Mouse (Mus musculus) kidney, adult 8-10 months (tissue): ENCODE data around the gene Mad1l1.

ENCODE experiments used
- DNase-seq, 2 experiments: peaks; one replicate each; pipeline ENCODE4 v3.0.0; 2022

Gene Mad1l1

DNA sequence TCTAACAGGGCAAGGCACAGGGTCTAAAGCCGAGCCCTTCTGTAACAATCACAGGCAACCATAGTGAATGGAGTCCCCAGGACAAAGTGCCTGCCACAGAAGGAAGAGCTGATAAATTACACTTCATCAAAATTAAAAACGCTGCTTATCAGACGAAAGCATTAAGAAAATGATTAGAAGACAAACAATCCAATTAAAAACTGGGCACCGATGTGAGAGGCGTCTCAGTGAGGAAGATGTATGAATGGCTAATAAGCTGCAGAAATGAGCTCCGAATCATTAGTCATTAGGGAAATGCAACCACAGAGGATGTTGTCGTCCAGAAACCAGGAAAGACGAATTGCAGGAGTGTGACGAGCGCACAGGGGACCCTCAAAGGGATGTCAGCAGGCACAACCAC, 240.3 kb downstream of the Mad1l1 start:
- no peak for DNase-seq

- DNase-seq: no peak
Measured at GRCm38 (mm10) chr5:140079511-140079910, 241.8 kb downstream of the Mad1l1 start.

DNA sequence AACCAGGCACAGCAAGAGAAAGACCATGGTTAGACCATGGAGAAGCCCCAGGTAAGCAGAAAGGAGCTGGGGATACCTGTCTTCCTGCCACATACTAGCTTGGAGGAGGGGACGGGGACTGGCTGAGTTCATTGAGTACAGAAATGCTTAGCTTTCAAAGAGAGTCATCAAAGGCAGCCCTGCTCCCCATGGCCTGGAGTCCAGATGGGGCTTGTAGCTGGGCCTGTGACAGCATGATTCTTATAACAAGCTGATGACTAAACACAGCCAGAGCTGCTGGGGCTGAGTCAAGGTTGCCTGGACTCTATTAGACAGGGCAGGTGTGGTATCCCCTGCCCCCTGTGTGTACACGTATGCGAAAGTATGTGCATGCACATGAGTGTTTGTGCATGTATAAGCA, 242.9 kb downstream of the Mad1l1 start:
- DNase-seq: no peak

GRCm38 (mm10) chr5:140076438-140076837, 244.9 kb downstream of the Mad1l1 start:
- no peak for DNase-seq

DNA sequence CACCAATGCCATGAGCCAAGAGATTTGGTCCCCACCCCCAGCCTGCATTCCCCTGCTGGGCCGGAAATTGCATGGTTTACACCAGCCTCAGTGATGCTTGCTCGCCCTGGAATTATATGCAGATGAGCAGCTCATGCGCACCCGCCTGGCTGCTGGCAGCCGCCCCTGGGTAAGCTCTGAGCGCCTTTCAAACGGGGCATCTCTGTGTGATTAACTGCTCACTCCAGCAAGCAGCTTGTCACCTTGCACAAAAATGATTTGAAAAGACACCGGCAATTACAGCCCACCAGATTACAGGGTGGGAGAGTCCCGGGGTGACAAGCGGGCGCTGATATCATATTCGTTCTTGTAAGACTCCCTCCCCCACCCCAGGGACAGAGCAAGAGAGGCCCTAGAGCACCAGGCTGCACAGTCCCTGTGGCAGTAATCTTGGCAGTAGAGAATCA, 247.7 kb downstream of the Mad1l1 start:
- DNase-seq: no peak

- DNase-seq: no peak
Measured at GRCm38 (mm10) chr5:140073148-140073670, 248.1 kb downstream of the Mad1l1 start.

DNA sequence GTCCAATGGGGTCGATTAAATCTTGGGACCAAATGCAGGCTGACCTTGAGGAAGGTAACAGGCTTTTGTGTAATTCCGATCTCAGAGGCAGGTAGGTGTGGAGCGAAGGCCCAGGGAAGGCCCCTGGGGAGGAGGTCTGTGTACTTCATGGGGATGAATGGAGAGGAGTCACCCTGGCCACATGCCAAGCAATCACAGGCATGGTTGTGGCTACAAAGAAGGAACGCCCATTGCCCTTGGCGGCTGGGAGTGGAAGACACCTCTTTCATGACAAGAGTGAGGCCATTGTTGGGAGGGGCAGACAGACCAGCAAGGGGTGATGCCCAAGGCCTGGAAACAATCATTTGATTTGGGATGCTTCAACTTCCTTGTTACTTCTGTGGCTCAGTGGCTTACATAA, 252.8 kb downstream of the Mad1l1 start:
- DNase-seq: no peak

- DNase-seq: no peak
Measured at GRCm38 (mm10) chr5:140068051-140068450, 253.3 kb downstream of the Mad1l1 start.

DNA sequence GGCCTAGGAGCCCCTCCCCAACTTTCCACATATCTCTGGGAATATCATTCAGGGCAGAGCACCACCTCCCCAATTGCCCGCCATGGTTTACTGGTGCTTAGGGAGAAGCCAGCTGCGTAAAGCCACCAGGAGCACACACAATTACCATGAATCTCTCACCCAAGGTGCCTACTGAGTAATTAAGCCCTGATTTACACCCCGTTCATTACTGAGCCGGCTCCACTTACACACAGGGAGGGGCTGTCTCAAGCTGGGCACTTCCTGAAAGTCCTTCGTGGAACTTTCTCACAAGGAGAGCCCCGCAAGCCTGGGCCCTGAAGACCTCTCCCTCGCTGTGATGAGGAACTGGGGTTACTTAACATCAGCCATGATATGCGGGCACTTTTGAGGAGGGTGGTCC, 254.6 kb downstream of the Mad1l1 start:
- no peak for DNase-seq

DNA sequence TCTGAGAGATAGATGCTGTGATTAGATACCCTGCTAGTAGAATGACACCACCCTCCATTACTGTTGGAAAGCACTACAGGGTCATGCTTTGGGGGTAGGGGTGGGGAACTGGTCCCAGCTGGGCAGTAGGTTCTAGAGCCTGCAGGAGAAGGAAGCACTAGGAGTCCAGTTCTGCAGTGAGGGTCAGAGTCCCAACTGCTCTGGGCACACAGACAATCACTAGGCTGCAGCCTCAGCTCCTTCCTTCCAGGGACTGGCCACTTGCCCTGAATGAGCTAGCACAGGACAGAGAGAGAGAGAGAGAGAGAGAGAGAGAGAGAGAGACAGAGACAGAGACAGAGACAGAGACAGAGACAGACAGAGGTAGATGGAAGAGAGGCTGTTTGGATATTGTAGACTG, 255.1 kb downstream of the Mad1l1 start:
- peak in 1 of 2 experiments; percentile 18 for DNase-seq

DNA sequence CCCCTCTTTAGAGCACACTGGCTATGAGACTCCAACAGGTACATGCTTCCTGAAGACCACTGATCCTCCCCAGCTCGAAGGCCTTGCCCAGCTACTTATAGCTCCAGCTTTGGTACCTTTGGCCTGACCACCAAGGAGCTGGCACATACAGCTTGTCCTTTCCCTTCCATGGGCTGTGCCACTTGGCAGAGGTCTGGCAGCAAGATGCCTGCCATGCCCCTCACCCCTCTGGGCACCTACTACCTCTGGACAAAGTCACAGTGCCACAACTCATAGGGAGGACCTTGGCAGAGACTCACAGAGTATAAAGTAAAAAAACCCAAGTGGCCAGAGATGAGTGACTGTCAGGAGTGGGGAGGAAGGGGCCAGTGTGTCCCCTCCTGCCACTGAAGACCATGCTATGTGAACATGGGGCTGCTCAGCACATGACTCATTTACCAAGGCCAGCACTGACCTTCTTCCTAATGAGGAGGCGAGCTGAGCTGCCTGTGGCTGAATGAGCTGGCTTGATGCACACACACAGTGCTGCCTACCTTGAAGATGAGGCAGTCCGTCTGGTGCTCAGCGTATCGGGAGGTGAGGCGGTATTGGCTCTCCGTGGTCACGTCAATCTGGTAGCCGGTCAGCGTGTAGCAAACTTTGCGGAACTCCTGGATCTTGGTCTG, 255.9 kb downstream of the Mad1l1 start:
- no peak for DNase-seq

DNA sequence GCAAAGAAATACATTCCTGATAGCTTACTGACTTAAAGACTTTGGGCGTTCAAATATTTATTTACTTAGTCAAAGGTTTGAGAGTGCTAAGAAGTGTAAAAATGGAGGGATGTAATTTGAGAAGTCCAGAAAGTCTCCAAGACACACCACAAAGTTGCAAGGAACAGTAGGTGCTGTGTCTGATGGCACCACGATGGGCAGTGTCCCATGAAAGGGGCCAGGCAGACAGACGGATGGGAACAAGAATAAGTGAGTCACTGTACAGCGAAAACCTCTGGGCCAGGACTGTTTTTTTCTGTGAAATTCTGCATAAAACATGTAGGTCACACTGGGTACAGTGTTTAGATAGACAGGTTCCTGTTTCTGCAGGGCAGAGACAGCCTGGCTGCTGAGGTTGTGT, 256.8 kb downstream of the Mad1l1 start:
- no peak for DNase-seq

- DNase-seq: no peak
Measured at GRCm38 (mm10) chr5:140062828-140063227, 258.5 kb downstream of the Mad1l1 start.

- no peak for DNase-seq
Measured at GRCm38 (mm10) chr5:140062316-140062715, 259.0 kb downstream of the Mad1l1 start.

DNA sequence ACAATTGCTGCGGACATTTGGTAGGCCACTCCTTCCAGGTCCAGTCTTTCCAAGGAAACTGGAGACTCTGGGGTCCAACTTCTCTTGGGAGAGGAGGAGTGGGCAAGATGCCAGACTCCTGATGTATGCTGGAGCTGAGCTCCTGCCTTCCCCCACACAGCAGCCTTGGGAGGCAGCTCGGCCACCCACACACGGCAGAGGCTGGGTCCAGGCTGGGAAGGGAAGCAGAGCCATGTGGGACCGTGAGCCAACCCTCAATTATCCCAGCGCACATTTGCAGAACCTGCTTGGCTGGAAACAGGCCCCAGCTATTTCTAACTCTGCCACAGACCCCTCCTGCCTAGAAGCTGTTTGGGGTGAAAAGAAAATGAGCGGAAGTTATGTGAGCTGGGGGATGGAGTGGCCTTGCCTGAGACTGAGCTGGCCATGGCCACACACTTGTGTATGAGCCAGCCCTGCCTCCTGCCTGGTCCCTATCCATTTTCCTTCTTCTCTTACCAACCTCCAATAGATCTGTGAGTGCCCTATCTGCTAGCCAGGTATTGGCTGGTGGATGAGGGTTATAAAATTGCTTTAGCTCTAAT, 260.0 kb downstream of the Mad1l1 start:
- no peak for DNase-seq

DNA sequence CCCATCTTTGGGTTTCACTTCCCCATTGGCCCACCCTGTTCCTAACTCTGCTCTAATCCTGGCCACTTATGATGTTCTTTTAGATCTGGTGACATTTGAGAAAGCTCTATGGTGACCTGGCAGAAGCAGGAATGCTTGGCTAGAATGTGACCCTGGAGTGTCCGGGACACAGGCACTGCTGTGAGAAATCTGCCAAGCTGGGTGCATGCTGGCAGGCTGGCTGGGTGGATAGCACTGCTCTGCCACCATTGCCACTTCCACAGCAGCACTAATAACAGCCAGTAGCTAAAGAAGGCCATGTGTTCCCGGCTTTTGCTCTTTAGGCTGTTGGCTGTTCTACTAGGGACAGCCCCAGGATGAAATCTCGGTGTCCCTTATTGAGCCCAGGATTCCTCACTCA, 265.1 kb downstream of the Mad1l1 start:
- no peak for DNase-seq

- DNase-seq: no peak
Measured at GRCm38 (mm10) chr5:140055431-140055830, 265.9 kb downstream of the Mad1l1 start.

DNA sequence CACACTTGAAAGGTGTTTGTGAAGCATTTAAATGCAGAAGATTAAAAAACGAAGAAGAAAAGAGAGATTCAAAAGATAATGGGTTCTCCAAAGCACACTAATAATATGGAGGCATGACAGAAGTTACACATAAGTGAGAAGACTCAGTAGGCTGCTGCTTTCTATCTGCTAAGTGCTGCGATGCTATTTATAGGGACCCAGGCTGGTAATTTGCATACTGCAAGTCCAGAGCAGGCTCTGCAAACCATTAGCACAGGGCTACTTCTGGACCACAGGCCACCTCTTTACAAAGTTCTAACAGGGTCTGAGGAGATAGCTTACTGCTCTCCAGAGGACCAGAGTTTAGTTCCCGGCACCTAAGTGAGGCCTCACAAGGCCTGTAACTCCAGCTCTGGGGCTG, 267.7 kb downstream of the Mad1l1 start:
- no peak for DNase-seq

GRCm38 (mm10) chr5:140052405-140052804, 268.9 kb downstream of the Mad1l1 start:
- no peak for DNase-seq

- DNase-seq: no peak
Measured at GRCm38 (mm10) chr5:140045453-140045852, 275.9 kb downstream of the Mad1l1 start.

- no peak for DNase-seq
Measured at GRCm38 (mm10) chr5:140043002-140043401, 278.4 kb downstream of the Mad1l1 start.

DNA sequence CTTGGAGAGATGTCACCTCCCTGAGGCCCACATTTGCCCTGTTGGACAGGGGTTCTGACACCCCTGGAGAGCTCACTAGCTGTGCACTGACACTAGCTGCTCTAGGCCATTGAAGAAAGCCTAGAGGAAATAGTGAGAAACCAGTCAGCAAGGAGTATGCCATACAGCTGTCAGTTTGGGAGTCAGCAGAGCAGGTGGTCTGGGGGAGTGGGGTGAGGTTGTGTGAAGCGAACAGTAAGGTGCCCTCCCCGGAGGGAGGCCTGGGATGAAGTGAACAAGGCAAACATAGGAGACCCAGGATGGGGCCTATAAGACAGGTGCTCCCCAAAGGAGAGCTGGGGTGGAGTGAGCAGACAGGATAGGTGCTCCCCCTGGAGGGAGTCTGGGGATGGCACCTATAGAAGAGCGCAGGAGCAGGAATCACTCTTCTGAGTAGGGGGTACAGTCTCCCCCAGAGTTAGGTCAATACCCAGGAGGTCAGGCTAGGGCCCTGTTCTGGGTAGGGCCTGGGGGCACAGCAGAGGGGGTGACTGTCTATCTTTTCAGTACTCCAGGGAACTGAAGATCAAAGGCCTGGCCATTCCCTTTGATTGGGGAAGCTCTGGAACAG, 279.2 kb downstream of the Mad1l1 start:
- DNase-seq: peak in 1 of 2 experiments; percentile 18

DNA sequence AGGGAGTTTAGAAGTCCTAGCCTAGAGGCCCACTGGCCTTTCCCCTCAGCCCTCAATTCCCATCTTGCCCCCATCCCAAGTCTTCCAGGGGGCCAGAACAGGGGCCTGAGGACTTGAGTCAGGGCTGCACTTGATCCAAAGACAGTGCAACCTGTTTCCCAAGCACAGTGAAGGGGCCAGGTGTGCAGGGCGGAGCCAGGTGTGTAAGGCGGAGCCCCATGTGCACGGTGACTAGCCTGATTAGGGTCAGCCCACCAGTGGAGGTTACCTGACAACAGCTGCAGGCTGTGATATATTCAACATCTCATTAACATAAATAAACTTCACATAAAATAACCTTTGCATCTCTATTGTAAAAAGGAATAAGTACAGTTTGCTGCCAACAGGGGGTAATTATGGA, 280.3 kb downstream of the Mad1l1 start:
- no peak for DNase-seq

DNA sequence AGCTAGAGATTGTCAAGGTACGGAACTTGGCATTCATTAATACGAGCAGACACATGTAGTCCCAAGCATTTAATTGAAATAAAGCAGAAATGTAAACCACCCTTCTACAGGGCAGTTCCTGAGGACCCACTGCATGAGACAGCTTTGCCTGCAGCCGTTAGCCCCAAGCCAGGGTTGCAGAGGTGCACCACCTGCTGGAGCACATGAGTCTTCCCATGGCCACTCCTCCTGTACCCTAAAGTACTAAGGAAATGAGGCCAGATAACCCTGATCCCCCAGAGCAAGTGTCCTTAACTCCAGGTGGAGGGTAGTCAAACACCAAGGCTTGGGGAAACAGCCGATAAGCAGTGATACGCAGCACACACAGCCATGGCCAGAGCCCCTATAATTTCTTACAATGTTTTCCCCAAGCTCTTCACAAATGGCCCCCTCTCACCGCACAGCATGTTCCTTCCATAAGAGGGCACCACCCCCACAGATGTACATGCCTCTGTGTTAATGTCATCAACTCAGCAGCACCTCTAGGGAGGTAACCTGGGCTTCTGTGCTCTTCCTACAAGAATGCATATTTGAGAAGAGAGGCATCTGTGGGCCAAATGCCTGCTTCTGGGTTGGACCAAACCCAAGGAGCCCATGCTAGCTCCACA, 283.6 kb downstream of the Mad1l1 start:
- no peak for DNase-seq
